ENCODE assay signal across 8 mouse cellular contexts in the genomic region with DNA sequence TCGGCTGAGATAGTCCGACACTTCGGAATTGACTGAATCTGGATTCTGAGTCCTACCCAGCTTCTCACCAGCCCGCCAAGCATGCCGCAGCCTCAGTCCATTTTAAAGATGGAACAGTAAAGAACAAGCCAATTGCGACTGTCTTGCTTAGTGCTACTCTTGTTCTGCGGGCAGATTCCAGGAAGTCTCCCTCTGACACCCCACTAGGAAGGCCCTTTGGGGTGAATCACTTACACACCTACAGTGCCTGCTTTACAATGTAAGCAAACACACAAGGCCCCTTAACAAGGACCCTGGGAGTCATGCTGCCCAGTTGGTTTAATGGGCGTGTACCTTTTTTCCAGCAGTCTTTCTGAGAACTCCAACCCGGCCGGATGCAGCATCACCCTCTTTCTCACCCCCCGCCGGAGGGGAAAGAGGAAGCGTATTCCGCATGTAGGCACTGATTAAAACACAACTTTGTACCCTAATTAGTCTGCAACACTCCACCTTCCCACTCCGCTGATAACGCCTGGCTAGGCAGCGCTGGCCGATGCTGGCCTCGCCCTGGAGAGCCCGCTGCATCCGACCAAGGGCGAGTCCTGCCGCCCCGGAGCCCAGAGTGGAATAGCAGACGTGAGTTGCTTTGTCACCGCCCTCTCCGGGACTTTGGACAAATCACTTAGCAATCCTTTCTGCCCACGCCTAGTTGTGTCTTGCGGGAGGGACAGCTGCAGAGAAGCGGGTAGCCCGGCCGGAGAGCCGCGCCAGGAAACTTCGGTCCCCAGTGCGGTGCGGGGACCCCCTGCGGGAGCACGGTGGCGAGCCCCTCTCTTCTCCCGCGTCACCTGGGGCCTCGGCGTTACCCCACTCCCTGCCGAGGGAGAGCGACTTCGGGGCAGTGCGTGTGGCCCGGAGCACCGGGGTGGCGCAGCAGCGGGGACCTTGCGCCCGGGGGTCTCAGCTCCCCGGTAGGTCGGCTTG. TPM values are rescaled to one million over a fixed set of nuclear protein-coding genes. Genes with fewer than 3 reads are reported as not detected.
A peak's percentile ranks its signal among the peaks of the same experiment; 100 is the strongest.
DNase-seq lines count a peak whose midpoint lies in the region; ATAC-seq and TF ChIP-seq lines count a peak whose summit lies in the region.

TSS of gene Gcnt4 (plus strand) at position 691 of the 963 bp plus-strand sequence.

- H3K4me2 ChIP-seq in liver, embryonic 11.5 days = peak within 1 kb of the TSS; percentile 98

- no peaks in the 10 kb centered on the region for H3K9me3 ChIP-seq in liver, embryonic 11.5 days (ENCODE audit: control insufficient read depth, low read length)

- H3K9ac ChIP-seq in liver, embryonic 11.5 days (ENCODE audit: low read depth, low read length) = peak within 1 kb of the TSS; percentile 53

- H3K27ac ChIP-seq in layer of hippocampus, adult 2 months = peak within 1 kb of the TSS; percentile 72
- no peak within 1 kb of the TSS for H3K27ac ChIP-seq in brown adipose tissue, adult 24 weeks (replicated peaks; ENCODE audit: low read depth, low read length)
- no peak within 1 kb of the TSS for H3K27ac ChIP-seq in liver, embryonic 11.5 days (ENCODE audit: low read depth, low read length)

- peak; percentile 64 for ATAC-seq in liver, embryonic 11.5 days (replicated peaks; ENCODE audit: low FRiP score)

- H3K4me3 ChIP-seq in layer of hippocampus, adult 2 months = peak within 1 kb of the TSS; percentile 82
- peak within 1 kb of the TSS; percentile 66 for H3K4me3 ChIP-seq in brown adipose tissue, adult 24 weeks (ENCODE audit: insufficient read depth, low read depth, low read length)
- H3K4me3 ChIP-seq in liver, embryonic 11.5 days (ENCODE audit: low read depth, low read length) = peak within 1 kb of the TSS; percentile 72

- no peak for TF ChIP-seq CTCF in layer of hippocampus, adult 2 months (conservative IDR thresholded peaks at IDR 0.05)

- peaks cover 38% of the 10 kb centered on the region for H3K27me3 ChIP-seq in liver, embryonic 11.5 days (replicated peaks; ENCODE audit: control insufficient read depth, insufficient read depth, low read length)

- H3K4me1 ChIP-seq in brown adipose tissue, adult 24 weeks (ENCODE audit: control insufficient read depth, insufficient read depth, insufficient read length, low read length) = no peaks in the 10 kb centered on the region
- no peaks in the 10 kb centered on the region for H3K4me1 ChIP-seq in liver, embryonic 11.5 days (replicated peaks; ENCODE audit: control insufficient read depth, insufficient read depth, low read length)

- H3K36me3 ChIP-seq in liver, embryonic 11.5 days (ENCODE audit: control insufficient read depth, insufficient read depth, low read length) = no peaks in the 10 kb centered on the region

- no peak for DNase-seq in layer of hippocampus, adult 2 months (ENCODE audit: low spot score in 2 of 2)
- DNase-seq in layer of hippocampus, postnatal 14 days (ENCODE audit: low spot score in 2 of 2) = no peak
- DNase-seq in gastrocnemius, postnatal 25 days = peak; percentile 40
- peak; percentile 53 for DNase-seq in induced T-regulatory cell, adult 2 months (ENCODE audit: low read depth)
- DNase-seq in liver, embryonic 11.5 days (ENCODE audit: low spot score) = peak; percentile 69
- peak; percentile 8 to 14 for DNase-seq in monocyte, adult 2 months (ENCODE audit: low read depth in 1 of 2, low spot score in 2 of 2)
- DNase-seq in thymus, postnatal 10 days (ENCODE audit: low spot score in 2 of 2) = peak; percentile 4 to 32

- 9% methylated on average over 55 of the region's 56 CpGs for WGBS in liver, embryonic 11.5 days

RNA-seq across cellular contexts. Expression of gene Gcnt4, which starts in this region (rescaled TPM):
- total RNA-seq in layer of hippocampus, adult 2 months (2021) = 1 to 10 TPM; 1.8 to 2.1 TPM
- 1 to 10 TPM in 1 of 2 experiments, under 1 TPM in 1; 0.90 to 1.4 TPM for total RNA-seq in layer of hippocampus, postnatal 14 days (2021)
- polyA plus RNA-seq in brown adipose tissue, adult 24 weeks (2012; ENCODE audit: insufficient read depth, insufficient read length, missing spikeins) = not detected in 2 replicates
- under 1 TPM; 0.08 TPM for total RNA-seq in gastrocnemius, postnatal 25 days (2021)
- 0.70 TPM in 2 replicates for polyA plus RNA-seq in liver, embryonic 11.5 days (2014; fragmentation: Nextera tagmentation; extraction: Ambion mirVana)

Comparison
In these comparisons a context has a peak if more than half of its experiments do, and no peak if none do; other contexts are left out.
1. Peak in DNase-seq in gastrocnemius, postnatal 25 days; RNA of the gene not detected or under 1 TPM.
2. Peak in DNase-seq, ATAC-seq, H3K4me3 ChIP-seq, H3K9ac ChIP-seq and H3K4me2 ChIP-seq in liver, embryonic 11.5 days; RNA of the gene not detected or under 1 TPM.
3. DNase-seq: peak in induced T-regulatory cell, adult 2 months (single experiment), monocyte, adult 2 months (2 of 2) and thymus, postnatal 10 days (2 of 2); none in layer of hippocampus, adult 2 months (0 of 2) and layer of hippocampus, postnatal 14 days (0 of 2).
4. Peak in every context shown above with its lines, with median percentiles within 50 percentile points of each other: H3K4me3 ChIP-seq.